8 mouse cellular contexts compared by ENCODE assay signal in genomic region chrX:36644657-36645551, GRCm38 (mm10). TPM values are rescaled to one million over a fixed set of nuclear protein-coding genes. Genes with fewer than 3 reads are reported as not detected.
DNase-seq lines count a peak whose midpoint lies in the region; ATAC-seq lines count a peak whose summit lies in the region.

TSS of gene Akap17b (minus strand) at chrX:36645395.

- DNase-seq in adrenal gland, adult (ENCODE audit: inconsistent age in 2 of 2, low spot score in 1 of 2): peak; percentile 88 to 95
- DNase-seq in embryo, embryonic 10 days (ENCODE audit: low spot score): peak; percentile 89
- DNase-seq in gastrocnemius, postnatal 10 days: peak; percentile 69
- DNase-seq in induced T-regulatory cell, adult 2 months (ENCODE audit: low read depth): peak; percentile 88
- DNase-seq in left cerebral cortex, adult 8-10 months (ENCODE audit: low spot score in 2 of 2): peak; percentile 62 to 82
- peak; percentile 87 for DNase-seq in right cerebral cortex, adult 18-20 months
- DNase-seq in urinary bladder, adult 2 months (ENCODE audit: low spot score): peak; percentile 56

- peak; percentile 96 for ATAC-seq in megakaryocyte, adult 5-6 weeks (ENCODE audit: poor library complexity, severe bottlenecking)

RNA-seq across cellular contexts. Expression of gene Akap17b, which starts in this region (rescaled TPM):
- 1 to 10 TPM; 1.7 to 1.8 TPM for total RNA-seq in gastrocnemius, postnatal 10 days (2021)
- 10 to 100 TPM; 11.7 to 13.4 (median 12.5) TPM for total RNA-seq in left cerebral cortex, adult 8-10 months (2022)
- 0.59 and 1.9 TPM in 2 replicates for total RNA-seq in megakaryocyte, adult 5-6 weeks (2015)
- 1.1 and 3.8 TPM in 2 replicates for total RNA-seq in megakaryocyte, adult 5-6 weeks (2017)
- 4.7 and 5.0 TPM in 2 replicates for polyA plus RNA-seq in urinary bladder, adult 2 months (2012; rRNA removed)

Comparison
In these comparisons a context has a peak if more than half of its experiments do, and no peak if none do; other contexts are left out.
1. Peak in every context shown above with its lines: DNase-seq and ATAC-seq.